Mouse (Mus musculus) brain, embryonic 14.5 days (tissue): ENCODE measurements at regions not wholly inside any gene's neighbourhood (a gene's known extent, or its start where the extent isn't known, plus 50 kb on each side); places are given as distances from the start of the nearest gene placed in this dataset.

Experiments
- CTCF ChIP-seq: fragments of 200-500 bp; IDR thresholded peaks from 2 replicates; pipeline ENCODE4 v1.5.1; 2012; ENCODE audit warnings: inconsistent platforms, mild to moderate bottlenecking, moderate library complexity, borderline replicate concordance; ENCODE audit not compliant: insufficient read depth, insufficient read length; ENCODE audit errors: extremely low read depth
- POLR2A ChIP-seq: fragments of 200-500 bp; IDR thresholded peaks from 2 replicates; pipeline ENCODE4 v1.6.1; 2012; ENCODE audit warnings: mild to moderate bottlenecking, inconsistent platforms, borderline replicate concordance; ENCODE audit not compliant: poor library complexity, insufficient read depth, insufficient read length, severe bottlenecking; ENCODE audit errors: extremely low read depth

DNA sequence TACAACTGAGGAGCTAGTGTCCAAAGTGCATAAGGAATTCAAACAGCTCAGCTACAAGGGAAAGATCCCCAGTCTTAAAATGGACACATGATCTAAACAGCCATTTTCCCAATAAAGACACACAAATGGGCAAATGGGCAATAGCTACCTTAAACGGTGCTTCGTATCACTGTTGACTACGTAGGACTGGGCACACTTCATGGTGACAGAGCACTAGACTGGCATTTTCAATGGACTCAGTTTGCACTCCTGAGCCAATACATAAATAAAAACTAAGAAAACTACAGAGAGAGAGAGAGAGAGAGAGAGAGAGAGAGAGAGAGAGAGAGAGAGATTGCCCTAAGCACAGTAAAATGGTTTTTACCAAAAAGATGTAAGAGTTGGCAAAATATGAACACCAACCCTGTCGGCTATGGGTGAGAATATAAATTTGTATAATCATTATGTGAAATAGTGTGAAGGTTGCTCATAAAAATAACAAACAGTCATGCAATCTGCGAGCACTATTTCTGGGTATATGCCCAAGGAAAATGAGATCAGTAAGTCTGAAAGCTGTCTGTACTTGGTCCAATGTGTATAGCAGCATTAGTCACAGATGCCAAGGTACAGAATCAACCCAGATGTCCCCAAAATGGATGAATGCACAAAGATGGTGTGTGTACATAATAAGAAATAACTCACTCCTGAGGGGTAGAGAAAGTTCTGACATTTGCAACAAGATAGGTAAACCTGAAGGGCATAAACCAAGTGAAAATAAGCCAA lies 312.9 kb upstream of the Clec14a start:
- TF ChIP-seq CTCF (no peak), POLR2A (no peak)
